Mouse (Mus musculus) embryonic facial prominence, embryonic 12.5 days (tissue): ENCODE measurements around the gene Prrg3. TPM values are rescaled to one million over a fixed set of nuclear protein-coding genes. Genes with fewer than 3 reads are reported as not detected.
"Not testable (repeated sequence)": the region's sequence is repeated elsewhere in the genome, so short reads cannot be mapped to it uniquely, and the experiment has no call there.

Experiments used
- ATAC-seq: fragments of 200-750 bp; cut with Nextera tagmentation; 2 replicates; pipeline ENCODE4 v1.8.0; 2017; ENCODE audit not compliant: insufficient number of reproducible peaks, insufficient read depth, low FRiP score, low TSS enrichment
- H3K27ac ChIP-seq: fragments of 300-500 bp; sonication (generic); 2 replicates; pipeline ENCODE4 v1.5.1; 2016; ENCODE audit warnings: mild to moderate bottlenecking
- H3K27me3 ChIP-seq: fragments of 300-500 bp; sonication (generic); 2 replicates; pipeline ENCODE4 v1.6.1; 2016; ENCODE audit warnings: mild to moderate bottlenecking, moderate library complexity
- H3K36me3 ChIP-seq: fragments of 300-500 bp; sonication (generic); 2 replicates; pipeline ENCODE4 v1.6.1; 2016; ENCODE audit warnings: mild to moderate bottlenecking
- H3K4me1 ChIP-seq: fragments of 300-500 bp; sonication (generic); 2 replicates; pipeline ENCODE4 v1.6.1; 2016
- H3K4me2 ChIP-seq: fragments of 300-500 bp; sonication (generic); replicated peaks from 2 replicates; pipeline ENCODE4 v1.6.1; 2016; ENCODE audit warnings: mild to moderate bottlenecking, moderate library complexity
- H3K4me3 ChIP-seq: fragments of 300-500 bp; sonication (generic); 2 replicates; pipeline ENCODE4 v1.5.1; 2016; ENCODE audit warnings: mild to moderate bottlenecking
- H3K9ac ChIP-seq: fragments of 300-500 bp; sonication (generic); 2 replicates; pipeline ENCODE4 v1.6.1; 2016; ENCODE audit warnings: mild to moderate bottlenecking, moderate library complexity
- H3K9me3 ChIP-seq: fragments of 300-500 bp; sonication (generic); 2 replicates; pipeline ENCODE4 v1.6.1; 2016; ENCODE audit warnings: mild to moderate bottlenecking, moderate library complexity
- WGBS: fragments of 180-500 bp; shearing (Covaris S2); methylation state at CpG from one replicate; pipeline ENCODE4 v1.1.7; 2016; 5-methylcytosine and 5-hydroxymethylcytosine counted together
- polyA plus RNA-seq: library from polyadenylated mRNA; unstranded; fragments of >200 nt; fragmentation: Nextera tagmentation; extraction: Ambion mirVana; gene quantifications from 2 replicates; pipeline ENCODE4 v1.2.1, GENCODE M21; 2016

The Prrg3 gene
- polyA plus RNA-seq = 9.4 and 11.5 TPM in 2 replicates

GRCm38 (mm10) chrX:71962073-71963051, at the start of gene Prrg3:
Gene Prrg3, plus strand, starts transcription at chrX:71962624.
- ATAC-seq = peak; percentile 94
- no peaks in the 10 kb centered on the region for H3K36me3 ChIP-seq
- H3K4me2 ChIP-seq = peak within 1 kb of the TSS; percentile 61
- no peak within 1 kb of the TSS for H3K27ac ChIP-seq
- H3K4me3 ChIP-seq = peak within 1 kb of the TSS; percentile 48
- WGBS = 20% methylated on average over 57 of the region's 72 CpGs
- peak within 1 kb of the TSS; percentile 68 for H3K9ac ChIP-seq
- H3K9me3 ChIP-seq = no peaks in the 10 kb centered on the region
- no peaks in the 10 kb centered on the region for H3K27me3 ChIP-seq
- no peaks in the 10 kb centered on the region for H3K4me1 ChIP-seq

GRCm38 (mm10) chrX:71946631-71947030, 15.8 kb upstream of the Prrg3 start:
- H3K4me2 ChIP-seq = no peak overlapping the region
- H3K27ac ChIP-seq = no peak overlapping the region
- H3K36me3 ChIP-seq = no peaks in the 10 kb centered on the region
- no peak overlapping the region for H3K9ac ChIP-seq
- 25% methylated on average over 3 of the region's 3 CpGs for WGBS
- H3K4me3 ChIP-seq = no peak overlapping the region
- no peak for ATAC-seq
- no peaks in the 10 kb centered on the region for H3K4me1 ChIP-seq
- 0 out of 2 replicates have a peak, but pooled peaks cover 3% of the 10 kb centered on the region for H3K27me3 ChIP-seq
- no peaks in the 10 kb centered on the region for H3K9me3 ChIP-seq

- Histone ChIP-seq H3K27me3 (no peaks in the 10 kb centered on the region), H3K27ac (no peak overlapping the region), H3K4me3 (no peak overlapping the region), H3K36me3 (no peaks in the 10 kb centered on the region), H3K9ac (no peak overlapping the region), H3K9me3 (no peaks in the 10 kb centered on the region), H3K4me1 (no peaks in the 10 kb centered on the region), H3K4me2 (no peak overlapping the region)
- ATAC-seq = no peak
These were observed 4.1 kb upstream of the Prrg3 start for GRCm38 (mm10) chrX:71958366-71958765.

- H3K4me1 ChIP-seq = no peaks in the 10 kb centered on the region
- H3K4me2 ChIP-seq = peak overlapping the region; percentile 61
- 37% methylated on average over 9 of the region's 9 CpGs for WGBS
- no peak overlapping the region for H3K27ac ChIP-seq
- no peaks in the 10 kb centered on the region for H3K9me3 ChIP-seq
- H3K27me3 ChIP-seq = no peaks in the 10 kb centered on the region
- no peaks in the 10 kb centered on the region for H3K36me3 ChIP-seq
- H3K9ac ChIP-seq = peak overlapping the region; percentile 68; the same call in 1 of the 2 replicates
- peak overlapping the region; percentile 48 for H3K4me3 ChIP-seq
- ATAC-seq = no peak
These were observed 970 bp downstream of the Prrg3 start for GRCm38 (mm10) chrX:71963275-71963912.

- H3K27me3 ChIP-seq = 0 out of 2 replicates have a peak, but pooled peaks cover 3% of the 10 kb centered on the region
- ATAC-seq = no peak
These were observed 5.8 kb downstream of the Prrg3 start for GRCm38 (mm10) chrX:71968216-71968615.

GRCm38 (mm10) chrX:71968816-71969215, 6.4 kb downstream of the Prrg3 start:
- no peak overlapping the region for H3K4me3 ChIP-seq
- H3K27me3 ChIP-seq = 0 out of 2 replicates have a peak, but pooled peaks cover 3% of the 10 kb centered on the region
- no peak overlapping the region for H3K9ac ChIP-seq
- no peaks in the 10 kb centered on the region for H3K4me1 ChIP-seq
- H3K27ac ChIP-seq = no peak overlapping the region
- no peak for ATAC-seq
- no peaks in the 10 kb centered on the region for H3K36me3 ChIP-seq
- no peaks in the 10 kb centered on the region for H3K9me3 ChIP-seq
- 79% methylated on average over 6 of the region's 6 CpGs for WGBS
- H3K4me2 ChIP-seq = no peak overlapping the region

More at GRCm38 (mm10) chrX:71968216-71968615, 5.8 kb downstream of the Prrg3 start:
- no peaks in the 10 kb centered on the region for H3K4me1 ChIP-seq
- no peak overlapping the region for H3K4me2 ChIP-seq
- no peak overlapping the region for H3K4me3 ChIP-seq
- H3K27ac ChIP-seq = no peak overlapping the region
- WGBS = 80% methylated on average over 1 of the region's 1 CpGs
- H3K9me3 ChIP-seq = no peaks in the 10 kb centered on the region
- H3K36me3 ChIP-seq = no peaks in the 10 kb centered on the region
- H3K9ac ChIP-seq = no peak overlapping the region

GRCm38 (mm10) chrX:71971325-71971724, 8.9 kb downstream of the Prrg3 start:
- H3K27ac ChIP-seq = no peak overlapping the region
- H3K4me1 ChIP-seq = no peaks in the 10 kb centered on the region
- no peak for ATAC-seq
- H3K36me3 ChIP-seq = no peaks in the 10 kb centered on the region
- no peak overlapping the region for H3K9ac ChIP-seq
- H3K9me3 ChIP-seq = no peaks in the 10 kb centered on the region
- 0 out of 2 replicates have a peak, but pooled peaks cover 3% of the 10 kb centered on the region for H3K27me3 ChIP-seq
- no peak overlapping the region for H3K4me3 ChIP-seq
- 75% methylated on average over 5 of the region's 5 CpGs for WGBS
- H3K4me2 ChIP-seq = no peak overlapping the region

- Histone ChIP-seq H3K27me3 (0 out of 2 replicates have a peak, but pooled peaks cover 3% of the 10 kb centered on the region), H3K36me3 (no peaks in the 10 kb centered on the region), H3K9me3 (no peaks in the 10 kb centered on the region), H3K4me1 (no peaks in the 10 kb centered on the region), H3K9ac (no peak within 1 kb of the TSS), H3K27ac (no peak within 1 kb of the TSS), H3K4me3 (no peak within 1 kb of the TSS), H3K4me2 (no peak within 1 kb of the TSS)
- ATAC-seq = no peak
- 53% methylated on average over 2 of the region's 2 CpGs for WGBS
These were observed 10.3 kb downstream of the Prrg3 start, which contains the start of gene Fate1 for GRCm38 (mm10) chrX:71972686-71973085. Gene Fate1, plus strand, starts transcription at chrX:71972986.

GRCm38 (mm10) chrX:71977681-71978080, 15.3 kb downstream of the Prrg3 start:
- H3K4me1 ChIP-seq, H3K4me2 ChIP-seq, H3K9me3 ChIP-seq, H3K9ac ChIP-seq, H3K4me3 ChIP-seq, H3K27ac ChIP-seq, H3K27me3 ChIP-seq, ATAC-seq, H3K36me3 ChIP-seq: not testable (repeated sequence)

- Histone ChIP-seq H3K27ac (no peak overlapping the region), H3K27me3 (no peaks in the 10 kb centered on the region), H3K4me3 (no peak overlapping the region), H3K9me3 (no peaks in the 10 kb centered on the region), H3K4me1 (no peaks in the 10 kb centered on the region), H3K36me3 (no peaks in the 10 kb centered on the region), H3K4me2 (no peak overlapping the region), H3K9ac (no peak overlapping the region)
- WGBS = 54% methylated on average over 3 of the region's 3 CpGs
- ATAC-seq = no peak
These were observed 18.0 kb downstream of the Prrg3 start for GRCm38 (mm10) chrX:71980443-71980842.

GRCm38 (mm10) chrX:71981322-71981721, 18.9 kb downstream of the Prrg3 start:
- Histone ChIP-seq H3K36me3 (no peaks in the 10 kb centered on the region), H3K4me3 (no peak overlapping the region), H3K9ac (no peak overlapping the region), H3K4me2 (no peak overlapping the region), H3K4me1 (no peaks in the 10 kb centered on the region), H3K27me3 (no peaks in the 10 kb centered on the region), H3K9me3 (no peaks in the 10 kb centered on the region), H3K27ac (no peak overlapping the region)
- no peak for ATAC-seq
- WGBS = 56% methylated on average over 2 of the region's 2 CpGs

GRCm38 (mm10) chrX:71983205-71983604, 20.8 kb downstream of the Prrg3 start:
- ATAC-seq = no peak
- 71% methylated on average over 2 of the region's 2 CpGs for WGBS
- no peaks in the 10 kb centered on the region for H3K9me3 ChIP-seq
- H3K36me3 ChIP-seq = no peaks in the 10 kb centered on the region
- no peak overlapping the region for H3K9ac ChIP-seq
- H3K27ac ChIP-seq = no peak overlapping the region
- H3K4me2 ChIP-seq = no peak overlapping the region
- H3K4me3 ChIP-seq = no peak overlapping the region
- H3K4me1 ChIP-seq = no peaks in the 10 kb centered on the region
- H3K27me3 ChIP-seq = no peaks in the 10 kb centered on the region
